Mouse (Mus musculus) ES-Bruce4 (cell line): ENCODE data around the gene Manba.

Experiments
- CTCF ChIP-seq: IDR thresholded peaks from one replicate; pipeline ENCODE4 v1.8.1; 2011; ENCODE audit warnings: low read depth, low read length
- EP300 ChIP-seq: IDR thresholded peaks from 2 replicates; pipeline ENCODE4 v1.6.1; 2011; ENCODE audit warnings: low read depth, low read length; ENCODE audit not compliant: insufficient read depth
- POLR2A ChIP-seq: IDR thresholded peaks from one replicate; pipeline ENCODE4 v1.8.1; 2011; ENCODE audit warnings: low read length; ENCODE audit not compliant: insufficient read depth

DNA sequence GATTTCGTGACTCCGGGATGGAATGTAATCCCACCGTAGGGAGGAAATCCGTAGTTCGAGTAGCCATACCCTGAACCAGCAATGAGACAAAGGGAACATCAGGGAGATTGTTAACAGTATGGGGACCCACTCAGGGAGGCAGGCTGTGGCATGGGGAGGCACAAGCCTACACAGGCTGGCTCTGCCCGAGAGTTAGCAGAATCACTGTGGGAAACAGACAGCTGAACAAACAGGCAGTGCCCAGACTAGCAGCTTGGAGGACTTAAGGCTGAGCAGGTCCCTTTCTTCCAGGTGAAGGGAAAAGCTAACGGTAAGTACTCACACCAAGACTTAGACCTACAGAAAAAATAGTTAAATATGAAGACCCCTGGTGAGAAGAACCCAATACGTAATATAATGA, 121.2 kb downstream of the Manba start:
- TF ChIP-seq CTCF (no peak), POLR2A (no peak), EP300 (no peak)
